Mouse (Mus musculus) ES-E14 (cell line): ENCODE data around the gene Smarcad1.
A peak's percentile ranks its signal among the peaks of the same experiment; 100 is the strongest.

Experiments
- HCFC1 ChIP-seq: IDR thresholded peaks from 2 replicates; pipeline ENCODE4 v1.6.1; 2012; ENCODE audit warnings: low read length, inconsistent platforms, borderline replicate concordance; ENCODE audit not compliant: insufficient read depth
- MAFK ChIP-seq: IDR thresholded peaks from 2 replicates; pipeline ENCODE4 v1.6.1; 2014; ENCODE audit warnings: mild to moderate bottlenecking, low read depth, low read length, inconsistent platforms; ENCODE audit not compliant: insufficient read depth

DNA sequence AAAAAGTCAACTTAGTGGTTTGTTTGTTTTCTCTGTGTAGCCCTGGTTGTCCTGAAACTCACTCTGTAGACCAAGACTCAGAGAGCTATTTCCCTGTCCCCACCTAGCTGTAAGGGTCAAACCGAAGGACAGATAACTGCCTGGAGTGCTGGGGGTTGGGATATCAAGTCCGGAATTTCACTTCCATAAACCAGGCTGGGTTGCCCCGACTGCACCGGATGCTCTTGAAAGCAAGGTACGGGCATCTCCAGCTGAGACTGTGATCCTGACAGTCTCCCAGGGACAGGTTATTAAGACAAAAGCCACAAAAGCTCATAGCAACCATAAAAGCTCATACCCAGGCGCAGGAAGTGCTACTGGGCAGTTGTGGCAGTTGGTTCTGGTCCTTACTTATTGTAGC lies 19.3 kb upstream of the Smarcad1 start:
- 0 out of 2 replicates have a peak, but pooled peaks have one; percentile 37 for TF ChIP-seq HCFC1
- no peak for TF ChIP-seq MAFK
